Mouse (Mus musculus): ENCODE results near the gene Clic4.

DNA sequence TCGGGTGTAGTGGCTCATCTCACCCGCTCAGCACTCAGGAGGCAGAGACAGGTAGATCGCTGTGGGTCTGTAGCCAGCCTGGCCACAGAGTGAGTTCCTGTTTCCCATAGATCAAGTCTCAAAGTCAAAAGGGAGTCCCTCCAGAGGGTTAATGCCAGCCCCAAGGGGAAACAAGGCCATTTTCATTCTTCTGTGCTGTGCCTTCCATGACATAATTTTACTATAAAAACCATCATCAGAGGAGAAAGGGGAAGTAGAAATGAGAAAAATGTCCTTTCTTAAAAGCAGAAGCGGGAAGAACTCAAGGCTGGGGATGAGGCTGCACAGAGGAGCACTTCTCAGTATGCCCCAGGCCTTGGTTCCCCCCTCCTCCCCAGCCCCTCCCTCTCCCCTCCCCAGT, 90.8 kb downstream of the Clic4 start:
- TF ChIP-seq CTCF (IDR thresholded peaks at IDR 0.05; ENCODE audit: borderline replicate concordance, control insufficient read depth, extremely low read depth, insufficient read depth, low read length, poor library complexity) (no peak), POLR2A (IDR thresholded peaks at IDR 0.05; ENCODE audit: control insufficient read depth, extremely low read depth, insufficient read depth, low read length, poor library complexity) (no peak)

Data from thymus, adult 2 months (tissue).